Mouse (Mus musculus): ENCODE measurements around the gene Gba. TPM values are rescaled to one million over a fixed set of nuclear protein-coding genes. Genes with fewer than 3 reads are reported as not detected.

The Gba gene
- total and polyA plus RNA-seq, 3 experiments, result 63.6 to 65.3 (median 64.1) TPM

- no peak for DNase-seq (ENCODE audit: extremely low read depth)
- in situ Hi-C loops (cut with MboI; ENCODE audit: low pct_ligation_motif_present, low pct_unique_long_range_greater_than_20kb, low sequenced_read_pairs), result loop anchor here (5.0 kb wide), 1 partner anchor 65 kb away; the partner anchor contains the start of gene Rusc1
These were observed 45.8 kb upstream of the Gba start for GRCm38 (mm10) chr3:89156951-89157350.

DNA sequence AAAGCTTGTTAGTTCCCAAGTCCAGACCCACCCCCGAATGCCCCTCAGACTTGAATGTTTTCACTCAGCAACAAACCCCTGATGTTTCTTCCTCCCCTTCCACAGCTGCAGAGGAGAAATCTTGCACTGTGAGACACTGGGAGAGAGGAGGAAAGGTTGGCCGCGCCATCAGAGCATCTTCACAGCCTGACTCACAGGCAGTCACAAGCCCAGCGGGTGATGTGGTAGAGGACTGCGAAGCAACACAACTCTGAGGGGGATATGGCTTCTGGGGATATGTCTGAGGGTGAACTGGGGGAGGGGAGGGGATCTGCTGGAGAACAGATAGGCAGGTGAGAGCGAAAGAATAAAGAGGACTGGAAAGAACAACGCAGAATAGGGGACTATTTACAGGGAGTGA, 44.1 kb upstream of the Gba start:
- Histone ChIP-seq H3K9ac (ENCODE audit: insufficient read depth, low read depth) (no peak overlapping the region), H3K4me3 (replicated peaks in 1 of 3; ENCODE audit: low read depth in 2 of 3, low read length in 2 of 3, poor library complexity in 1 of 3) (no peak overlapping the region), H3K36me3 (replicated peaks in 1 of 2; ENCODE audit: control insufficient read depth in 1 of 2, insufficient read depth in 1 of 2, low read length in 1 of 2) (peaks cover 0 to 11% of the 10 kb centered on the region in 2 experiments), H3K79me2 (replicated peaks; ENCODE audit: control insufficient read depth, extremely low read depth, insufficient read depth, poor library complexity, severe bottlenecking) (no peaks in the 10 kb centered on the region), H3K4me1 (ENCODE audit: control insufficient read depth in 1 of 2, insufficient read depth in 2 of 2) (peaks cover 0 to 32% of the 10 kb centered on the region in 2 experiments; a peak in 3 of 4 replicates), H3K4me2 (ENCODE audit: insufficient read depth, low read depth, poor library complexity, severe bottlenecking) (no peak overlapping the region), H3K27me3 (replicated peaks) (no peaks in the 10 kb centered on the region), H3K27ac (ENCODE audit: insufficient read depth, low read depth) (no peak overlapping the region), H3K9me3 (replicated peaks; ENCODE audit: low read length) (no peaks in the 10 kb centered on the region)
- in situ Hi-C loops (cut with MboI; ENCODE audit: low pct_ligation_motif_present, low pct_unique_long_range_greater_than_20kb, low sequenced_read_pairs), result loop anchor here (5.0 kb wide), 1 partner anchor 66 kb away; the partner anchor contains the start of gene Rusc1
- dilution Hi-C loops (cut with MboI; ENCODE audit: extremely low pct_ligation_motif_present, extremely low pct_unique_long_range_greater_than_20kb, low sequenced_read_pairs), result no loop called here
- TF ChIP-seq MAFK (IDR thresholded peaks at IDR 0.05; ENCODE audit: insufficient replicate concordance, low read length) (no peak), MXI1 (IDR thresholded peaks at IDR 0.05; ENCODE audit: low read depth, low read length) (no peak), ETS1 (conservative IDR thresholded peaks at IDR 0.05; ENCODE audit: low read depth, low read length) (no peak), NELFE (IDR thresholded peaks at IDR 0.05; ENCODE audit: low read depth, low read length) (no peak), MAZ (IDR thresholded peaks at IDR 0.05; ENCODE audit: low read depth, low read length) (no peak), ELF1 (IDR thresholded peaks at IDR 0.05; ENCODE audit: low read depth, low read length) (no peak), CHD1 (IDR thresholded peaks at IDR 0.05; ENCODE audit: low read depth, low read length) (no peak), USF2 (conservative IDR thresholded peaks at IDR 0.05; ENCODE audit: low read depth, low read length) (no peak), POLR2A (IDR thresholded peaks at IDR 0.05; ENCODE audit: low read depth, low read length) (no peak), E2F4 (IDR thresholded peaks at IDR 0.05; ENCODE audit: insufficient replicate concordance, low read depth, low read length) (no peak), ZMIZ1 (IDR thresholded peaks at IDR 0.05; ENCODE audit: low read depth, low read length) (no peak)
- no peak for DNase-seq (ENCODE audit: extremely low read depth)

More at GRCm38 (mm10) chr3:89156951-89157350, 45.8 kb upstream of the Gba start:
- Histone ChIP-seq H3K9me3 (replicated peaks; ENCODE audit: low read length) (no peaks in the 10 kb centered on the region), H3K4me3 (replicated peaks in 1 of 3; ENCODE audit: low read depth in 2 of 3, low read length in 2 of 3, poor library complexity in 1 of 3) (no peak overlapping the region), H3K36me3 (replicated peaks in 1 of 2; ENCODE audit: control insufficient read depth in 1 of 2, insufficient read depth in 1 of 2, low read length in 1 of 2) (peaks cover 0 to 21% of the 10 kb centered on the region in 2 experiments), H3K27me3 (replicated peaks) (no peaks in the 10 kb centered on the region), H3K79me2 (replicated peaks; ENCODE audit: control insufficient read depth, extremely low read depth, insufficient read depth, poor library complexity, severe bottlenecking) (no peaks in the 10 kb centered on the region), H3K27ac (ENCODE audit: insufficient read depth, low read depth) (no peak overlapping the region), H3K4me1 (ENCODE audit: control insufficient read depth in 1 of 2, insufficient read depth in 2 of 2) (peaks cover 0 to 26% of the 10 kb centered on the region in 2 experiments; a peak in 3 of 4 replicates), H3K4me2 (ENCODE audit: insufficient read depth, low read depth, poor library complexity, severe bottlenecking) (no peak overlapping the region), H3K9ac (ENCODE audit: insufficient read depth, low read depth) (no peak overlapping the region)
- dilution Hi-C loops (cut with MboI; ENCODE audit: extremely low pct_ligation_motif_present, extremely low pct_unique_long_range_greater_than_20kb, low sequenced_read_pairs), result no loop called here
- TF ChIP-seq GABPA (IDR thresholded peaks at IDR 0.05; ENCODE audit: insufficient replicate concordance, low read depth, low read length), result no peak
- TF ChIP-seq MAX (IDR thresholded peaks at IDR 0.05; ENCODE audit: low read length), result no peak
- TF ChIP-seq MAZ (IDR thresholded peaks at IDR 0.05; ENCODE audit: low read depth, low read length), result no peak
- TF ChIP-seq JUN (IDR thresholded peaks at IDR 0.05; ENCODE audit: insufficient read depth, low read depth, low read length), result no peak
- no peak for TF ChIP-seq KAT2A (IDR thresholded peaks at IDR 0.05; ENCODE audit: insufficient replicate concordance, low read length)
- TF ChIP-seq NELFE (IDR thresholded peaks at IDR 0.05; ENCODE audit: low read depth, low read length), result no peak
- no peak for TF ChIP-seq MXI1 (IDR thresholded peaks at IDR 0.05; ENCODE audit: low read depth, low read length)
- TF ChIP-seq UBTF (IDR thresholded peaks at IDR 0.05; ENCODE audit: low read depth, low read length), result no peak
- no peak for TF ChIP-seq RCOR1 (conservative IDR thresholded peaks at IDR 0.05; ENCODE audit: low read depth, low read length)
- no peak for TF ChIP-seq CHD2 (IDR thresholded peaks at IDR 0.05; ENCODE audit: low read length)
- no peak for TF ChIP-seq TBP (conservative IDR thresholded peaks at IDR 0.05; ENCODE audit: low read depth, low read length)
- TF ChIP-seq MYC (IDR thresholded peaks at IDR 0.05; ENCODE audit: low read depth, low read length), result no peak
- TF ChIP-seq ZMIZ1 (IDR thresholded peaks at IDR 0.05; ENCODE audit: low read depth, low read length), result no peak
- no peak for TF ChIP-seq MAFK (IDR thresholded peaks at IDR 0.05; ENCODE audit: insufficient replicate concordance, low read length)
- TF ChIP-seq CHD1 (IDR thresholded peaks at IDR 0.05; ENCODE audit: low read depth, low read length), result no peak
- no peak for TF ChIP-seq ZC3H11A (IDR thresholded peaks at IDR 0.05; ENCODE audit: low read depth, low read length)

All from CH12.LX (cell line).